Mouse (Mus musculus): Measurements from ENCODE around the gene Bach1. TPM values are rescaled to one million over a fixed set of nuclear protein-coding genes. Genes with fewer than 3 reads are reported as not detected.

Bach1 gene
- total and polyA plus RNA-seq, 3 experiments: 11.4 to 20.9 (median 13.4) TPM

DNA sequence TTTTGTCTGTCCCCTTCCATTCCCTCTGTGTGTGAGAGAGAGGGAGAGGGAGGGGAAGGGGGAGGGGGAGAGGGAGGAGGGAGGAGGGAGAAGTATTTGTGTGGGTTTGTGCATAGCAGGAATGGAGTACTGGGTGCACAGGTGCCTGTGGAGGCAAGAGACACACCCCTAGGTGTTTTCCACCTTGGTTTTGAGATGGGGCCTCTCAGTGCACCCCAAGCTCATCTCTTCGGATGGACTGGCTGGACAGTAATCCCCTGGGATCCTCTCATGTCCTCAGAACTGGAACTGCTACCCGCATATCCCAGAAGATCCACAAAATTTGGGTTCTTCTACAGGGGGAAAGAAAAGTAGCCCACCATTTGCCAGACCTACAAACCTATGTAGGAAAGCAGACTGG is 36.2 kb upstream of the Bach1 start:
- Histone ChIP-seq H3K9ac (ENCODE audit: insufficient read depth, low read depth) (no peak overlapping the region), H3K4me3 (replicated peaks in 1 of 3; ENCODE audit: low read depth in 2 of 3, low read length in 2 of 3, poor library complexity in 1 of 3) (no peak overlapping the region), H3K27ac (ENCODE audit: insufficient read depth, low read depth) (no peak overlapping the region), H3K4me1 (ENCODE audit: control insufficient read depth in 1 of 2, insufficient read depth in 2 of 2) (peaks cover 22 to 67% of the 10 kb centered on the region in 2 experiments), H3K79me2 (replicated peaks; ENCODE audit: control insufficient read depth, extremely low read depth, insufficient read depth, poor library complexity, severe bottlenecking) (no peaks in the 10 kb centered on the region), H3K4me2 (ENCODE audit: insufficient read depth, low read depth, poor library complexity, severe bottlenecking) (peak overlapping the region; percentile 52), H3K36me3 (replicated peaks in 1 of 2; ENCODE audit: control insufficient read depth in 1 of 2, insufficient read depth in 1 of 2, low read length in 1 of 2) (no peaks in the 10 kb centered on the region), H3K9me3 (replicated peaks; ENCODE audit: low read length) (no peaks in the 10 kb centered on the region), H3K27me3 (replicated peaks) (no peaks in the 10 kb centered on the region)
- TF ChIP-seq MXI1 (IDR thresholded peaks at IDR 0.05; ENCODE audit: low read depth, low read length) (no peak), USF1 (IDR thresholded peaks at IDR 0.05; ENCODE audit: low read depth, low read length) (no peak), MEF2A (IDR thresholded peaks at IDR 0.05; ENCODE audit: borderline replicate concordance, low read depth, low read length) (no peak), GABPA (IDR thresholded peaks at IDR 0.05; ENCODE audit: insufficient replicate concordance, low read depth, low read length) (no peak), E2F4 (IDR thresholded peaks at IDR 0.05; ENCODE audit: insufficient replicate concordance, low read depth, low read length) (no peak), RAD21 (IDR thresholded peaks at IDR 0.05; ENCODE audit: low read depth, low read length) (no peak), JUND (conservative IDR thresholded peaks at IDR 0.05; ENCODE audit: low read depth, low read length) (no peak), POLR2AphosphoS2 (IDR thresholded peaks at IDR 0.05; ENCODE audit: low read depth, low read length) (no peak), ETS1 (conservative IDR thresholded peaks at IDR 0.05; ENCODE audit: low read depth, low read length) (peak; percentile 23; the same call in 1 of the 2 replicates), ZKSCAN1 (IDR thresholded peaks at IDR 0.05; ENCODE audit: borderline replicate concordance, low read depth, low read length) (no peak), PAX5 (IDR thresholded peaks at IDR 0.05; ENCODE audit: low read length) (no peak), ZC3H11A (IDR thresholded peaks at IDR 0.05; ENCODE audit: low read depth, low read length) (no peak), MYC (IDR thresholded peaks at IDR 0.05; ENCODE audit: low read depth, low read length) (no peak), MAZ (IDR thresholded peaks at IDR 0.05; ENCODE audit: low read depth, low read length) (peak; percentile 72), MAFK (IDR thresholded peaks at IDR 0.05; ENCODE audit: insufficient replicate concordance, low read length) (no peak), TCF12 (IDR thresholded peaks at IDR 0.05; ENCODE audit: low read depth, low read length) (peak; percentile 59; the same call in 1 of the 2 replicates), ZNF384 (IDR thresholded peaks at IDR 0.05; ENCODE audit: low read depth, low read length) (no peak), IRF4 (IDR thresholded peaks at IDR 0.05; ENCODE audit: low read depth, low read length) (peak; percentile 50; the same call in 1 of the 2 replicates), NELFE (IDR thresholded peaks at IDR 0.05; ENCODE audit: low read depth, low read length) (no peak), POLR2A (IDR thresholded peaks at IDR 0.05; ENCODE audit: low read depth, low read length) (no peak), UBTF (IDR thresholded peaks at IDR 0.05; ENCODE audit: low read depth, low read length) (no peak), USF2 (conservative IDR thresholded peaks at IDR 0.05; ENCODE audit: low read depth, low read length) (no peak), CHD1 (IDR thresholded peaks at IDR 0.05; ENCODE audit: low read depth, low read length) (no peak), NRF1 (IDR thresholded peaks at IDR 0.05; ENCODE audit: low read depth, low read length) (no peak), CHD2 (IDR thresholded peaks at IDR 0.05; ENCODE audit: low read length) (0 out of 2 replicates have a peak, but pooled peaks have one; percentile 32), BHLHE40 (IDR thresholded peaks at IDR 0.05; ENCODE audit: low read depth, low read length) (0 out of 2 replicates have a peak, but pooled peaks have one; percentile 42), ZMIZ1 (IDR thresholded peaks at IDR 0.05; ENCODE audit: low read depth, low read length) (no peak), EP300 (IDR thresholded peaks at IDR 0.05; ENCODE audit: low read length) (peak; percentile 46), RCOR1 (conservative IDR thresholded peaks at IDR 0.05; ENCODE audit: low read depth, low read length) (no peak), ELF1 (IDR thresholded peaks at IDR 0.05; ENCODE audit: low read depth, low read length) (0 out of 2 replicates have a peak, but pooled peaks have one; percentile 13), SMC3 (IDR thresholded peaks at IDR 0.05; ENCODE audit: low read depth, low read length) (no peak), MAX (IDR thresholded peaks at IDR 0.05; ENCODE audit: low read length) (no peak), CTCF (conservative IDR thresholded peaks at IDR 0.05 in 1 of 2, IDR thresholded peaks at IDR 0.05 in 1 of 2; ENCODE audit: low read depth in 2 of 2, low read length in 2 of 2) (no peak), SIN3A (IDR thresholded peaks at IDR 0.05; ENCODE audit: low read length) (peak; percentile 50; the same call in 1 of the 2 replicates), KAT2A (IDR thresholded peaks at IDR 0.05; ENCODE audit: insufficient replicate concordance, low read length) (0 out of 2 replicates have a peak, but pooled peaks have one; percentile 15)
- dilution Hi-C loops (cut with MboI; ENCODE audit: extremely low pct_ligation_motif_present, extremely low pct_unique_long_range_greater_than_20kb, low sequenced_read_pairs): no loop called here
- no peak for DNase-seq (ENCODE audit: extremely low read depth)
- in situ Hi-C loops (cut with MboI; ENCODE audit: low pct_ligation_motif_present, low pct_unique_long_range_greater_than_20kb, low sequenced_read_pairs): no loop called here

Data from CH12.LX (cell line).